Mouse (Mus musculus) megakaryocyte, embryonic 14.5 days (primary cell): Measurements from ENCODE around the gene Gm21983.

Experiments used
- FLI1 ChIP-seq: IDR thresholded peaks from 2 replicates; pipeline ENCODE4 v1.6.1; 2012; ENCODE audit warnings: low read length, inconsistent platforms, mixed read lengths
- GATA1 ChIP-seq: IDR thresholded peaks from 3 replicates; pipeline ENCODE4 v1.6.1; 2012; ENCODE audit warnings: mixed read lengths, low read length, inconsistent platforms, borderline replicate concordance

- TF ChIP-seq GATA1, result no peak
- no peak for TF ChIP-seq FLI1
Observed at GRCm38 (mm10) chr7:27170981-27171380, 9.9 kb downstream of the Gm21983 start.
